Mouse (Mus musculus) stomach, postnatal 0 days (tissue): ENCODE data around the gene Thap8. TPM values are rescaled to one million over a fixed set of nuclear protein-coding genes. Genes with fewer than 3 reads are reported as not detected.

ENCODE experiments used
- ATAC-seq: fragments of 200-750 bp; cut with Nextera tagmentation; 2 replicates; pipeline ENCODE4 v1.8.0; 2017; ENCODE audit not compliant: low FRiP score, low TSS enrichment
- DNase-seq: peaks from one replicate; pipeline ENCODE4 v3.0.0-alpha.2; 2016; ENCODE audit warnings: low spot score
- H3K27ac ChIP-seq: fragments of 300-500 bp; sonication (generic); replicated peaks from 2 replicates; pipeline ENCODE4 v1.5.1; 2014; ENCODE audit warnings: mild to moderate bottlenecking, control low read depth
- H3K27me3 ChIP-seq: fragments of 300-500 bp; sonication (generic); 2 replicates; pipeline ENCODE4 v1.6.1; 2014; ENCODE audit warnings: low read length; ENCODE audit not compliant: control insufficient read depth, insufficient read depth
- H3K36me3 ChIP-seq: fragments of 300-500 bp; sonication (generic); 2 replicates; pipeline ENCODE4 v1.6.1; 2014; ENCODE audit warnings: low read length, mixed read lengths; ENCODE audit not compliant: control insufficient read depth, insufficient read depth
- H3K4me1 ChIP-seq: fragments of 300-500 bp; sonication (generic); replicated peaks from 2 replicates; pipeline ENCODE4 v1.6.1; 2014; ENCODE audit warnings: antibody characterized with exemption; ENCODE audit not compliant: control insufficient read depth, insufficient read depth
- H3K4me2 ChIP-seq: fragments of 300-500 bp; sonication (generic); replicated peaks from 2 replicates; pipeline ENCODE4 v1.6.1; 2014; ENCODE audit warnings: low read depth, mild to moderate bottlenecking, control low read depth, moderate library complexity
- H3K4me3 ChIP-seq: fragments of 300-500 bp; sonication (generic); 2 replicates; pipeline ENCODE4 v1.5.1; 2014; ENCODE audit warnings: low read depth, low read length, control low read depth
- H3K9ac ChIP-seq: fragments of 300-500 bp; sonication (generic); 2 replicates; pipeline ENCODE4 v1.6.1; 2014; ENCODE audit warnings: mild to moderate bottlenecking, low read length, control low read depth, mixed read lengths
- H3K9me3 ChIP-seq: fragments of 300-500 bp; sonication (generic); 2 replicates; pipeline ENCODE4 v1.6.1; 2016; ENCODE audit warnings: low read length; ENCODE audit not compliant: control insufficient read depth
- CTCF ChIP-seq: IDR thresholded peaks from 2 replicates; pipeline ENCODE4 v1.5.1; 2016; ENCODE audit warnings: antibody characterized with exemption, low read depth, mild to moderate bottlenecking, moderate library complexity
- EP300 ChIP-seq: optimal IDR thresholded peaks from 2 replicates; pipeline ENCODE3; 2016; ENCODE audit warnings: antibody characterized with exemption
- WGBS: fragments of 180-500 bp; shearing (Covaris S2); extraction: QIAGEN DNeasy Blood & Tissue Kit; methylation state at CpG from one replicate; pipeline ENCODE4 v1.1.7; 2014; 5-methylcytosine and 5-hydroxymethylcytosine counted together
- polyA plus RNA-seq: library from polyadenylated mRNA; unstranded; fragments of >200 nt; fragmentation: Nextera tagmentation; extraction: Ambion mirVana; gene quantifications from 2 replicates; pipeline ENCODE4 v1.2.1, GENCODE M21; 2015

Gene Thap8
- polyA plus RNA-seq, 1 experiment from 2014 or later: 0.38 TPM

DNA sequence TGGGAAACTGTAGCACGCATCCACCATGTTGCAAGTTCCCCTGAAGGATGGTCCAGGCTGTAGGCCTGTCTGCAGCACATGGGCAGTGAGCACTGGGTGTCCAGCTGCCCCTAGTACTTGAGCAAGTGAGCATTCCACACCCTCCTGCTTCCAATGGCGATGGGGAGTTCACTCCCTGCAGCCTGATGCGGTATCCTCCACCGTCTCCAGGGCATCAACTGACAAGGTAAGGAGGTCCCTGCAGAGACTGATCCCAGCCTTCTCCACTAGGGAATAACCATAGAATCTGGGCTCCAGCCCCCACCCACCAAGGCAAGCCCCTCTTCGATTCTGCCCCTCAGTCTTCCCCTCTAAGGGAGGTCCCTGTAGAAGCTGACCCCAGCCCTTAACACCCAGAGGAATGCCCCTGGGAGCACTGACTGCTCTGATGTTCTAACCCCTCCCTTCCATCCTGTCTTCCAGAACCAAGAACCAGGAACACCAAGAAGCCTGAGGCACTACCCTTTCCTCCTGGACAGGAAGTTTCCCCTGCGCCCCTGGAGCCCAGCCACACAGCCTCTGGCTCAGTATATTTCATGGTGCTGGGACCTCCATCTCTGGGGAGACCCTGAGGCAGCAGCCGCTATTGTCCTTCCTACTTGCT, 9.3 kb downstream of the Thap8 start:
- WGBS: 64% methylated on average over 7 of the region's 7 CpGs
- DNase-seq: no peak
- Histone ChIP-seq H3K4me3 (no peak overlapping the region), H3K9me3 (no peaks in the 10 kb centered on the region), H3K4me2 (no peak overlapping the region), H3K27me3 (no peaks in the 10 kb centered on the region), H3K36me3 (no peaks in the 10 kb centered on the region), H3K4me1 (no peaks in the 10 kb centered on the region), H3K9ac (no peak overlapping the region), H3K27ac (no peak overlapping the region)
- no peak for ATAC-seq
- TF ChIP-seq EP300 (no peak), CTCF (no peak)

GRCm38 (mm10) chr7:30289714-30290399, 10.0 kb downstream of the Thap8 start:
- DNase-seq (no peak), ATAC-seq (0 out of 2 replicates have a peak, but pooled peaks have one; percentile 19)
- H3K9me3 ChIP-seq: no peaks in the 10 kb centered on the region
- no peaks in the 10 kb centered on the region for H3K27me3 ChIP-seq
- H3K36me3 ChIP-seq: no peaks in the 10 kb centered on the region
- H3K4me1 ChIP-seq: no peaks in the 10 kb centered on the region
- H3K4me2 ChIP-seq: no peak overlapping the region
- no peak overlapping the region for H3K4me3 ChIP-seq
- WGBS: 58% methylated on average over 10 of the region's 10 CpGs
- peak; percentile 16; the same call in 1 of the 2 replicates for TF ChIP-seq CTCF
- no peak for TF ChIP-seq EP300
- H3K9ac ChIP-seq: no peak overlapping the region
- H3K27ac ChIP-seq: no peak overlapping the region

DNA sequence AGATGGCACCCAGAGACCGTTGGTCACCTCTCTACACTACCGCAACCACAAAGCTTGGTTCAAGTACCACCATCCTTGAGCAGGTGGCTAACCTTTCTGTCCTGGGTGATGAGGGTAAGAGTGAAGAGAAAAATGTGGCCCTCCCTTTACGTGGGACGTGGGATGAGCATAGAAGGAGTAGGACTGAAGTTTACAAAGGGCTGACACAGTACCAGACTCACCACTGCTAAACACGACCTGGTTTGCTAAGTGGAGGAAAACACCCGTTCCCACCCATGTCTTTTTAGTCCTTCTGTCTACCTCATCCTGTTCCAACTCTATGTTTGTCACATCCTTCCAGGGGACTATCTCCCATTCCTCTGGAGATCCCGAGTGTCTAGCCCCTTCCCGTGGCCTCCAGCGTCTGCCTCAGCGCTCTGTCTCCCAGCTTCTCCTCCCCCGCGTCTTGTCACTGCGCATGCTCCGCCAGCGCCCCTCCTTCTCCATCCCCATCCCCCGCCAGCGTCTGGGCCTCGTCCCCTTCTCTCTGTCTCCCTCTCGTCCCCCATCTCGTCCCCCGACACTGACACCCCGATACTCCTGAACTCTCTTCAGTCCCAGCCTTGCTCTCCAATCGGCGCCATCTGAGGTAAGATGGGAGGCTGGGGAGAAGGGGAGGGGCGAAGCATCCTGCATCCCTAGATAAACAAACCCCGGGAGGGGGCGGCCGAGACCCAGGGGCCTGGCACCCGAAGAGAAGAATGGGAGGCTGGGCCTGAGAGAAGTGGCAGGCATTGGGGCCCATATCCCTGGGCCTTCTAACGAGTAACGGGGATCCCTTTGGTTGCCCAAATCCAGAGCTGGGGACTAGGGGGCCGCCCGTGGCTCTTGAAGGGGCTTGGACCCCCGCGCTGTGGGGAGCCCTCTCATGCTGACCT, 11.6 kb downstream of the Thap8 start, which contains the start of gene Clip3:
TSS of gene Clip3 (plus strand) at position 514 of the 917 bp plus-strand sequence.
- WGBS: 6% methylated on average over 35 of the region's 35 CpGs
- Histone ChIP-seq H3K4me2 (peak within 1 kb of the TSS; percentile 65), H3K9ac (peak within 1 kb of the TSS; percentile 70), H3K4me1 (no peaks in the 10 kb centered on the region), H3K4me3 (peak within 1 kb of the TSS; percentile 59), H3K36me3 (no peaks in the 10 kb centered on the region), H3K27ac (peak within 1 kb of the TSS; percentile 45; the same call in 1 of the 2 replicates), H3K9me3 (no peaks in the 10 kb centered on the region), H3K27me3 (no peaks in the 10 kb centered on the region)
- ATAC-seq (peak; percentile 55; the same call in 1 of the 2 replicates), DNase-seq (peak; percentile 64)
- TF ChIP-seq EP300 (no peak), CTCF (no peak)

DNA sequence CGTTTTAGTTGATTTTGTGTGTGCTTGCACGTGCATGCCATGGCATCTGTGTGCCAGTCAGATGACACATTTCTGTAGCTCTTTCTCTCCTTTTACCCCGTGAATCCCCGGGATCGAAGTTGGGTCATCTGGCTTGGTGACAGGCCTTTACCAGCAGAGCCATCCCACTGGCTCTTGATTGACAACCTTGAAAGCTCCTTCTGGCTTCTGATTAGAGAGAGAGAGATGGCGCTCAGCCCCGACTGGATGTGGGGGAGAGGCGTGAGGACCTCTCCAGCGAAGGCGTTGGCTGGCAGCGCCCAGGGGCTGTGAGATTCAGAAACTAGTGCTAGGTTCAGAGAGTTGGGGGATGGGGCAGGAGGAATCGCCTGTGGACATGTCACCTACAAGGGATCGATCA, 13.9 kb downstream of the Thap8 start:
- WGBS: 73% methylated on average over 13 of the region's 13 CpGs
- no peak for ATAC-seq
- Histone ChIP-seq H3K36me3 (0 out of 2 replicates have a peak, but pooled peaks cover 2% of the 10 kb centered on the region), H3K4me2 (no peak overlapping the region), H3K27ac (no peak overlapping the region), H3K27me3 (no peaks in the 10 kb centered on the region), H3K4me1 (no peaks in the 10 kb centered on the region), H3K9ac (no peak overlapping the region), H3K4me3 (no peak overlapping the region), H3K9me3 (no peaks in the 10 kb centered on the region)
- DNase-seq: no peak
- TF ChIP-seq EP300 (no peak), CTCF (no peak)

DNA sequence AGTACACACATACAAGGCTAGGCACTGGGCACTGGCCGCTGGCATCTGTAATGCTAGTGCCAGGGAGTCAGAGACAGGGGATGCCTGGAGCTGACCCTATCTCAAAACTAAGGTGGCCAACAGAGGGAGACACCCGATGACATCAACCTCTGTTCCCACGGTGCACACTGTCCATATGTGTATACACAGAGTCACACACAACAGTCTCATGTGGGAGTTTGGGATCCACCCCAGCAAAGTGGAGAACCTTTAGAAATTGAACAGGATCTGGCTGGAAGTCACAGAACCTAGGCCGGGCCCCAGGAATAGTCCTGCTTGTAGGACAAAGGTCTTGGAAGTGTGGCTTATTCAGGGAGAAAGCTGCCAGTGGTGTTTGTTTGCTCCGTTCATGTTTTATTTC, 14.4 kb downstream of the Thap8 start:
- Histone ChIP-seq H3K27ac (no peak overlapping the region), H3K27me3 (no peaks in the 10 kb centered on the region), H3K4me3 (no peak overlapping the region), H3K9me3 (no peaks in the 10 kb centered on the region), H3K9ac (no peak overlapping the region), H3K36me3 (0 out of 2 replicates have a peak, but pooled peaks cover 2% of the 10 kb centered on the region), H3K4me1 (no peaks in the 10 kb centered on the region), H3K4me2 (no peak overlapping the region)
- WGBS: 81% methylated on average over 5 of the region's 5 CpGs
- no peak for ATAC-seq
- no peak for DNase-seq
- TF ChIP-seq EP300 (no peak), CTCF (no peak)
